Mouse (Mus musculus): Measurements from ENCODE around the gene Ogdhl.

Ogdhl gene

DNA sequence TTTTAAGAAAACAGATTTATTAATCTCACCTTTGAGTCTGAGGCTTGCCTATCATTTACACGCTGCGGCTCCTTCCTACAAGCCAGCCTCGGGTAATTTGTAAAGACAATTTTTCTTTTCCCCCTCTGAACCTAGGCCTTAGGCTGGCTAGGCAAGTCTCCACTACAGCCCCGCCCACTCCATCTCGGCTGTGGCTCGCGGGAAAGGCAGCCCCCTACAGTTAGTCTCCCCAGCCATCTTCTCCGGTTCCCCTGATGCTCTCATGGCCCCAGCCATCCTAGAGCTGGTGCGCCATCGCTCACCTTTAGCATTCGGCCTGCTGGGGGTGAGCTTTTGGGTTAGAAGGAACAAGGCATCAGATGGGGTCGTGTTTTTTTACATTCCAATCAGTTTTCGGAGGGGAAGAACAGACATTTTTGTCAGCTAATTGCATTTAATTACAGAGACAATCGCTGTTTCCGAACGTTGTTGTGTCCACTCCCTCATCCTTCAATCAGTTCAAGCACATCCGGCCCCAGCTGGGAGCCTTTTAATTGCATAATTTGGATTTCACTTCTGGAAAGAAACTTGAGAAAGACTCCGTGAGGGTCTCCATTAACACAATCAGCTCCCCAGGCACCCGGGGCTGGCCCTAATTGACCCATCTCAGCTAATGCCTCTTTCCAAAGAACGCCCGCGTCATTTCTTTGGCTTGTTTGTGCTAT is 57.7 kb downstream of the Ogdhl start:
- no peak for DNase-seq (ENCODE audit: low read depth, low spot score)

DNA sequence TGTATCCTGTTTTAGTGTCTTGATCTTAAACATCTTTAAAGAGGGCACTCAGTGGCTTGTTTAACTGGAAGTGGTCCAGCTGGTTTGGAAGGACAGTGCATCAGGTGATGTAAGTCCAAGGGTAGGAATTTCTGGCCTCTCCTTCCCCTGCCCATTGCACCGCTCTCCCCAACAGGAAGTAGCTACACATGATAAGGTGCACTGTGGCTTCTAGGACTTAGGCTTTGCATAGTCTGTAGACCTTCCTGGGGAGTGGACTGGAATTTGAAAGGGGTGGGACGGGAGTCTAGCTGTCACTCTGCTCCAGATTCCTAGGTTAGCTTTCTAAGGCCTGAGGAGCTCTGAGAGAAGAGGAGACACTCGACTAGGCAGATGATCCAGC is 58.3 kb downstream of the Ogdhl start:
- DNase-seq (ENCODE audit: low read depth, low spot score): no peak

DNA sequence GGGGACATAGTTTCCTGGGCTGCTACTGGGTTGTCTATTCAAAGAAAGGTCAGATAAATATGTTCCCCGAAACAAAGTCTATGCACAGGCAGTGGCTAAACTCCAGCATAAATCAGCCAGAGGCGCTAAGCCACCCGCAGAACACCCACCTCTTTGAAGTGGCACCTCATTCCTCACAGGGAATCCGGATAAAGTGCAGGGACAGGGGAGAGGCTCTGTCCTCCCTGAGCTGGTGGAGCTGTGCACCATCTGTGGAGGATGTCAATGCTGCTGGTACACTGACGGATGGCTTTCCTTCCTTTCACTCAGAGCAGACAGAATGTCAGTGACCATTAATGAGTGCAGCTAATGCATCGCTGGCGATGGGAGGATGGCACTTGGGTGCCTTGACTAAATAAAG is 59.2 kb downstream of the Ogdhl start:
- DNase-seq (ENCODE audit: low read depth, low spot score): no peak

DNA sequence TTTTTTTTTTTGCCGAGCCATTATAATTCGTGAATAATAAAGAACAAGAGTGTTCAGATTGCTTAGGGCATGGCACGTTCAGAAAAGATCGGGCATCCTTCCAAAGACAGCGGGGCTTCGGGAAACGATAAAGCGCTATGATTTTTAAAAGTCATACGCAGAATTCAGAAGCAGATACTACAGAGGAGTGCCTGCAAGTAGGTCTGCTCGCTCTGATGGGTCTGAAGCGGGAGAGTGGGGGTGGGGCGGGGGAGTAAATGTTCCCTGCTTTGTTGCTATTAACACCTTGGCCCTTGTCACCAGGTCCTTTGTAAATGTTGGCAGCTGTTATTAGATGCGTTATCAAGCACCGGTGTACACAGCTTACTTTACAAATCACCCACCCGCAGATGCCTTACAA is 59.8 kb downstream of the Ogdhl start:
- DNase-seq (ENCODE audit: low read depth, low spot score): no peak

DNA sequence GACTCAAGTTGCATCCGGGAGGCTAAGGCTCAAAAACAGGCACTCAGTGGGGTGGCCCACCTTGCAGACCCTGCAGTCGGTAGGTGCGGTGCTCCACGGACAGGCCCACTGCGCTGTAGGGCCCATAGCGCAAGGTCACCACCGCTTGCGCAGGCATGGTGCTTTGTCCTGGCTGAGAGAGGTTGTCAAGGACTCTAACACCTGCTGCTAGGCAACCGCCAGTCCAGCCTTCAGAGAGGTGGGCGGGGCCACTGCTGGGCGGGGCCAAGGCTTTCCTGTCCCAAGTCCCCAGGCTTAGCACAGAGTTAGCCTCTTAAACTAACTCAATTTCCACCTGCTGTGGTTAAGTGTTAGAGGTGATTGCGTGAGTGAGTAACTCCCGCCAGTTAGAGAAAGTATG is 66.4 kb downstream of the Ogdhl start, which contains the start of gene 1700024G13Rik:
Gene 1700024G13Rik, minus strand, starts transcription at position 196 of the 400 bp plus-strand sequence.
- DNase-seq (ENCODE audit: low read depth, low spot score): peak; percentile 77
